Mouse (Mus musculus) c-Kit-positive CD71-positive TER-119-negative erythroid progenitor cells, embryonic 14.5 days (primary cell): ENCODE results near the gene Magi2.

ENCODE experiments used
- DNase-seq: peaks from one replicate; pipeline ENCODE4 v3.0.0-alpha.2; 2013; ENCODE audit warnings: low read depth

The Magi2 gene

DNA sequence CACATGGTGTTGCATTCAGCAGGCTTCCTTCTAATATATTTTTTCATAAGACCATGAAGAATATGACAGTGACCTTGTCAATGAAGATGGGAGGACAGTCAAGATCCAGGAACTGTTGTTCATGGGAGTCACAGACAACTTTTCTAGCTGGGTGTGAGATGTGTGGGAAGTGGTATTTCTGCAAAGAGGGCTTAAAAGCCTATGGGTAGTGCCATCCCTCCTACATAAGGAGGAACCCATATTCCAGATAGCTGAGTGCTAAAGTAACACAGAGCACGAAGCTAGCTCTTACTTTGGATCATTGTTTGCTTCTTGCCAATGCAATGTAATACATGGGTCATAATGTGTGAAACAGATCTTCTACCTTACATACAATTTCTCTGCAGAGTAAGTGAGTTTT, 1146.8 kb downstream of the Magi2 start:
- no peak for DNase-seq

GRCm38 (mm10) chr5:20378071-20378800, 1151.4 kb downstream of the Magi2 start:
- DNase-seq = no peak

DNA sequence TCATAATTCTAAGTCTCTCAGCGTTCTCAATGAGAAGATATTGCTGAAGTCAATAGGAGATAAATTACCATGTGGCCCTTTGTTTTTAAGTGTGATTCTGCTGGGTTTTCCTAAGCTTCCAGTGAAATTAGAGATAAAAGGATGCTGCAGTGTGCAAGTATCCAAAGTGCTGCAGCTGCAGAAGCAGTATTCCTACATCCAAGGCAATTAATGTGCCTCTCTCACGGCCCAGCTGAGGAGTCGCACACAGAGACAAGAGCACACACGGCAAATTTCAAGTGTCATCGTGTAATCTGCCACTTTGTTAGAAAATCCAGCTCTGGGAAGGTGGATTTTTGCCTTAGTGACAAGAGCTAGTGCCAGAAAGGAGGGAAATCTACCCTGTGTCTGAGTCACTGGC, 1177.7 kb downstream of the Magi2 start:
- DNase-seq = no peak

- DNase-seq = no peak
These were observed 1179.8 kb downstream of the Magi2 start for GRCm38 (mm10) chr5:20406626-20407025.

DNA sequence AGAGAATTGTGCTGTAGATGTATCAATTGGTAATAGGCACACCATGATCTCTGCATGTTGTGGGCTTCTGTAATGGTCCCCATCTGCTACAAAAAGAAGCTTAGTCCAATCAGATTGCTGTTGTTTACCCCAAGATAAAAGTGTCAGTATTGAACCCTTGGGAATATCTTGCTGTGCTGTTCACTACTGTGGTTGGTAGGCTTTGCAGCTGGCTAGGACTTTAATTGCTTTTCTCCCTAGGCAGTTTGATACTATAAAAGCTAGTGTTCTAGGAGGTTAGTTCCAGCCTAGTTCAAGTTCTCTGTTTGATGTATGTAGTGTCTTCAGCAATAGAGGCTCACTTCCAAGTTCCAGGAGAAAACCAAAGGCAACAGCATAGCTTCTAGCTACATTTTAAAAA, 1188.5 kb downstream of the Magi2 start:
- no peak for DNase-seq

- DNase-seq = no peak
These were observed 1190.5 kb downstream of the Magi2 start for GRCm38 (mm10) chr5:20417348-20417747.

- no peak for DNase-seq
These were observed 1205.4 kb downstream of the Magi2 start for GRCm38 (mm10) chr5:20432148-20432813.

- no peak for DNase-seq
These were observed 1219.8 kb downstream of the Magi2 start for GRCm38 (mm10) chr5:20446471-20447174.

GRCm38 (mm10) chr5:20456106-20456505, 1229.3 kb downstream of the Magi2 start:
- no peak for DNase-seq

DNA sequence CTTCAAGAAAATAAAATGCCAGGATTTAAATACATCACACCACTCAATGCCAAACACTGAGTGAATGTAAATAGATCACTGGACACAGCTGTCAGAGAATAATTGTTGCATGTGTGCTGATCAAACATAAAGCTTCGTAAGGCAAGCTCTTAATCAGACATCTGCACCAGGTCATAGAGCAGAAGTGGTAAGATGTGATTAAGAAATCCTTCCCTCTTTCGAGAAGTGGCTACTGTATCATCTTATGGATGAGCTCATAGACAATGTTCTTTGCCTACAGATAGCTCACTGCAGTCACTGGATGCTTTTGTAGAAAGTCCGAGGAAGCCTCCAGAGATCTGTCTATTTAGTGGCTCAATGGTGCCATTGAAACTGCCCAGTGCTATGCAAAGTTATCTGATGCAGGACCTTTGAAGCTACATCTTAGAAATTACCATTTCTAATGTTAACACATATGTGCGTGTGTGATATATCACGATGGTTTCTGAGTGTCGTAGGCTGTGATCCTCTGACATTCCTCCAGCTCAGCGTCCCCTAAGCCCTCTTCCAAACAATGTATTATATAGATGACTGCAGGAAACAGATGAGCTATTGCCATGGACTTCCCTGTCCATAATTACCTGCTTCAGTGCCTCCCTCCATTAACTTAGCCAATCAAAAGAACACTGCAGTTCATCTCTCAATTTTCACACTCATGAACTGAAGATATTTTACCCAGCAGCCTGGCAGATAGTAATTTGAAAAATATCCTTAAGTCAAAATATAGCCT, 1231.1 kb downstream of the Magi2 start:
- DNase-seq = no peak

DNA sequence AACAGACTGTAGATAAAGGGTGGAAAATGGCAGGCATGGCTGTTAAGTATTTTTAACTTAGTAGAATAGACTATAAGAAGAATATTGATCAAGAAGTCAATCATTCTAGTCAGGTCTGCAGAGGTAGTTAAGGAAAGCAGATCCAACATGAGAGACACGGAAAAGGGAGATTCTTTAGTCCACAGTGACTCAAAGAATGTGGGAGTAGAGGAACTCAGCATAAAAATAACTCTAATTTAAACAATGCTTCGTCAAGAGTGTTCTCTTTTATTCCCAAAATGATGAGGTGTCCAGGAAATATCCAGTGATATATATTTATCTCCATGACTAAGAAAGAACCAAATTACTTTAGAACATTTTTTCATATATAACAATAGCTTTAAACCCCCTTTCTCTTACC, 1234.9 kb downstream of the Magi2 start:
- no peak for DNase-seq

DNA sequence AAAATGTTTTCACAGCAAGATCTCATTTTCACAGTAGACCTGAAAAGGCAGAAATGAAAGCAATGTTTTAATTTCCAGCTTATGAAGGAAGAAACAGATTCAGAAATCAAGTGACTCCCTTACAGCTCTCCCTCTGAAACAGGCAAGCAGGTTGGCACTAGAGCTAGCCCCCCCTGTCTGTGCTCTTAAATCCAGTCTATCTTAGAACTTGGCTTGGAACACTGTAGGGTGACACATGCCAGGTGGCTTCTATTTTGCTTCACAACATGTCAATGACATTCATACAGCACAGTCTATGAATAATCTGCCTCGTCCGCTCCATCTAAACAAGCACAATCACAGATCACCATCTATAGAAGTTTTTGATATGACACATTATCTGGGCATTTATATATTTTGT, 1235.5 kb downstream of the Magi2 start:
- no peak for DNase-seq

GRCm38 (mm10) chr5:20469721-20470120, 1242.9 kb downstream of the Magi2 start:
- DNase-seq = no peak

GRCm38 (mm10) chr5:20470466-20470865, 1243.6 kb downstream of the Magi2 start:
- peak; percentile 5 for DNase-seq

DNA sequence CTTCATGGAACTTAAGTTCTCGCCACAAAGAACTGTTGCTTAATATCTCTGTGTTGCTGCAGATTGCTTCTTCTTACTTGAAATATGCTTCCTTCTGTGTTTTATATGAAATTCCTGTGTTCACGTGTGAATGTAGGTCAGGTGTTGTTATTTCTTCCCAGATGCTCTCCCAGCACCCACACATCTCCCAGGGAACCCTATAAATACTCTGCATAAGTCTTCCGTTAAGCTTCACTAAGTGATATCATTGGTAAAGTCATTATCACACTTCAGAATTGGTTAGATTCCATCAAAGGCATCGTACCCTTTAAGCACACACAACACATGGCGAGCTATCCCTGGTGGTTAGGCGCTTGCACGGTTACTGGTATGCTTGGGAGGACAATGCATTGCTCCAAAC, 1257.7 kb downstream of the Magi2 start:
- no peak for DNase-seq

DNA sequence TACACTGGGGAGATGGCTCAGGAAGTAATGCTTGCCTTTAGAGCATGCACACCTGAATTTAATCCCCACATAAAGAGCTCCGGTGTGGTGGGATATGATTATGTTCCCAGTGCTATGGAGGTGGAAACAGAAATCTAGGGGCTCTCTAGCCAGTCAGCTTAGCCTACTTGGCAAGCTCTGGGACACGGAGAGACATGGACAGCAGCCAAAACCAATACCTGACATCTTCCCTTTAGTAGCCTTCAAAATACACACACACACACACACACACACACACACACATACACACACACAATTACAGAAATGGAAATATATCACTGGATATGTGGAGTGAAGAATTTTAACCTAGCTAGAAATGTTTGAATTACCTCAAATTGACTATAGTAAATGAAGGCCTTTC, 1265.1 kb downstream of the Magi2 start:
- no peak for DNase-seq

DNA sequence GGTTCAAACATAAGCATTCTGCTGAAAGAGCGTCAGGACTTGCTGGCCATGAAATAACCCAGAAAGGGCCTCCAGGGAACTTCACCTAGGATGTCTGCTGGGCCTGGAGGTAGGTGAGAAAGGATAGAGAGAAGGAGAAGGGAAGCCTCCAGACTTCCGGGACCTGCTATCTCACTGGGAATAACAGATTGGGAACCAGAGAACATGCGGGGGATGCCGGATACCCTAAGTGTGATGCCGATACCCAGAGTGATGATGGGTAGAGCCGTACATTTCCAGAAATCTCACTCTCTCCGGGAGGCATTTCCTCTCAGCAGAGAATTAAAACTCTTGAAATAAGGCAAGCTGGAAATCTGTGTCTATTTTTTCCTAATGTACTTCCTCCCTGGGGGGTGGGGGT, 1265.8 kb downstream of the Magi2 start:
- DNase-seq = no peak

DNA sequence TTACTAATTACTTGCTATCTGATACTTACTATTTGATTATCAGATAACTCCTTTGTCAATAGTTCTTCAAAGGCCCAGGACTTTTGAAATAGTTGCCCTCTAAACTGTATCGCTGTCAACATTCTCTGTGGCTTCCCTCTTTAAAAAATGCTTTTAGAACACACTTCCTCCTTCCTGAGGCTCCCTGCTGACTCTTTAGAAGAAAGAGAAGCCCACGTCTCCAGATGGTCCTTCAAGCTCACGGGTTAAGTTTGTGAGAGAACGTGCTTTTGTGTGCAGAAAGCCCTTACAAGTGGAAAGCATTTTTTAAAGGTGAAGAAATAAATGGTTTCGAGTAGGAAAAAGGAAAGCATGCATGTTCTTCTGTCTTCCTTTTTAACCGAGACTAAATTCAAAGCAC, 1267.2 kb downstream of the Magi2 start:
- no peak for DNase-seq

DNA sequence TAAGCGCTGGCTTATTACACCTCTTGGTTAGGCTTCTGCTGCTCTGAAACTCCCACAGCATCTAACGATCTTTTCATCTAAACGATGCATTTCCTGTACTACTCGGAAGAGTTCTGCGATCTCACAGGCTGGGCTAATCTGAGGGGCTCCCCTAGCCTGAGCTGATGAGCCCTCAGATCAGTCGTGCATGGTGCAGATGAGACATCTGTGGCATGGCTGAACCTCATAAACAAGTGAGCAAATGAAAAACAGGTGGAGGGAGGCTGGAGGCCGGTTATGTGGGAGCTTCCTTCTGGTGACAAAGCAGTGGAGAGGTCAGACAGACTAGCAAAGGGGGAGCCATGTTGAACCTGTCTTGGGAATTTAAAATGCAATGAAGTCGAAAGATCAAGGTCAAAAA, 1270.1 kb downstream of the Magi2 start:
- DNase-seq = no peak

DNA sequence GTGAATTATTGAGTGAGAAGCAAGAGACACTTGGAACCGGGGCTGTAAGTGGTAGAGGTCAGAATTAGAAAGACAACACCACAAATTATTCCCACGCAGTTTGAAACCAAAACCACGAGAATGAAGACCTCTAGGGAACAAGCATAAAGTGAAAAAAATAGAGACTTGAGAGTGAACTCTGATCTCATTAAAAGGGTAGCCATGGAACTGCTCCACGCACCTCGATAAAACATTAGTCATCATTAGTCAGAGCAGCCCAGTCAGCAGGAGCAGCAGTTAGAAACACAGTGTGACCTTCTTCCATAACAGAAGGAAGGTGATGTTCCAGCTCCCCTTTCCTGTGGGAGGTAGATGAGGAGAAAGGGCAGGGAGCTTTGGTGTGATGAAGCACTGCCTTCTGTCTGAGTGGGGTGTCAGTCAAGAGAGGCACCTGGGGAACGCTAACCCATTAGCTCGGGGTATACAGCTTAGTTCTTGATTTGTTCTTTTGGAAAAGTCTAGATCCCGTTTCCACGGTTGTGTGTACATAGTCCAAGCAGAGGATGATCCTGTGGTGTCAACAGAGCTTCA, 1272.3 kb downstream of the Magi2 start:
- no peak for DNase-seq

DNA sequence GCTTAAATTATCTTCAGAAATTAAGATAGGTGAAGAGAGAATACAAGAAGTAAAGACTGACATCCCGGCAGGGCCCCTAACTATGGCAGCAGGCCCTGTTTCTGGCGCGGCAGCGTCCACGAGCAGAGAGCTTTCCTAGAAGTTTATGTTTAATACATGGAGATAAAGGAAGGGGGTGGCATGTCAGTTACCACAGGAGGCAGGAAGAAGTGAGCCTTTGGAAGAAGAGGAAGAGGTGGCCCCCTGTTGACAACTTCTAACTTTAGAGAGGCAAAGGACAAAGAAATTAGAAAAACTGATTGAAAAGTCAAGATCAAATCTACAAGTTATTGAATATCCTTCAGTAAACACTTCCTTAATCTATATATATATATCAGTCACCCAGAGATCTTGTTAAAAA, 1281.8 kb downstream of the Magi2 start:
- DNase-seq = no peak

DNA sequence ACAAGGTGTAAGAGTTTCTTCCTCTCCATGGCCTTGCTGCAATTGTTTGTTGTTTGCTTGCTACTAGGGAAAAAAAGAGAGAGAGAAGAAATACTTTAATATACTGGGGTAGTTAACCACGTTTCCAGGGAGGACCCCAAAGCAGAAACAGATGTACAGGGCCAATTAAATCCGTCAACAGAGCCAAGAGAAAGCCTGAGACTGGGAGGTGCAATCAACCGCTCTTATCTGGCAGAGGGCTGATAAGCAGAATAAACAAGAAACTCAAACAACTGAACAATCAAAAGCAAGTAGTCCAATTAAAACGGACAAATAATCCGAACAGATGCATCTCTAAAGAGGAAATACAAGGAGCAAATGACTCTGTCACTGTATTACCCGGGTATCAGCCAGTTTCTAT, 1282.8 kb downstream of the Magi2 start:
- DNase-seq = no peak
